Mouse (Mus musculus) liver, embryonic 14.5 days (tissue): ENCODE measurements around the gene Dnajb8. TPM values are rescaled to one million over a fixed set of nuclear protein-coding genes. Genes with fewer than 3 reads are reported as not detected.

Experiments
- ATAC-seq: fragments of 200-750 bp; cut with Nextera tagmentation; 2 replicates; pipeline ENCODE4 v1.8.0; 2017; ENCODE audit warnings: moderate number of reproducible peaks, mild to moderate bottlenecking, moderate library complexity; ENCODE audit not compliant: insufficient read depth
- DNase-seq, 3 experiments: peaks; one replicate each; pipeline ENCODE4 v3.0.0-alpha.2; 2012 to 2013; ENCODE audit warnings: low read depth in 3 of 3, low spot score in 3 of 3
- H3K27ac ChIP-seq: fragments of 300-500 bp; sonication (generic); 2 replicates; pipeline ENCODE4 v1.5.1; 2014; ENCODE audit warnings: moderate library complexity, mild to moderate bottlenecking, control low read depth, inconsistent platforms
- H3K27me3 ChIP-seq: fragments of 300-500 bp; sonication (generic); 2 replicates; pipeline ENCODE4 v1.6.1; 2014; ENCODE audit warnings: mild to moderate bottlenecking, low read length, moderate library complexity; ENCODE audit not compliant: control insufficient read depth, insufficient read depth
- H3K36me3 ChIP-seq: fragments of 300-500 bp; sonication (generic); replicated peaks from 2 replicates; pipeline ENCODE4 v1.6.1; 2014; ENCODE audit warnings: low read depth; ENCODE audit not compliant: control insufficient read depth, insufficient read depth
- H3K4me1 ChIP-seq, 2 experiments: fragments of 200-500 bp in 1 of 2; fragments of 300-500 bp in 1 of 2; sonication (generic) in 1 of 2; replicated peaks; 2 replicates each; pipeline ENCODE4 v1.6.1; 2012 to 2014; ENCODE audit warnings: antibody characterized with exemption in 1 of 2, inconsistent platforms in 1 of 2, low read length in 1 of 2; ENCODE audit not compliant: control insufficient read depth in 2 of 2, insufficient read depth in 2 of 2
- H3K4me2 ChIP-seq: fragments of 300-500 bp; sonication (generic); 2 replicates; pipeline ENCODE4 v1.6.1; 2014; ENCODE audit warnings: low read depth, mild to moderate bottlenecking, control low read depth, moderate library complexity
- H3K4me3 ChIP-seq, 2 experiments: fragments of 200-500 bp in 1 of 2; fragments of 300-500 bp in 1 of 2; sonication (generic) in 1 of 2; 2 replicates each; pipeline ENCODE4 v1.5.1; 2012 to 2014; ENCODE audit warnings: low read depth in 2 of 2, low read length in 2 of 2, mild to moderate bottlenecking in 2 of 2, control low read depth in 1 of 2, inconsistent platforms in 1 of 2, moderate library complexity in 1 of 2; ENCODE audit not compliant: insufficient read depth in 1 of 2
- H3K9ac ChIP-seq: fragments of 300-500 bp; sonication (generic); replicated peaks from 2 replicates; pipeline ENCODE4 v1.6.1; 2014; ENCODE audit warnings: mild to moderate bottlenecking, control low read depth, moderate library complexity
- H3K9me3 ChIP-seq: fragments of 300-500 bp; sonication (generic); 2 replicates; pipeline ENCODE4 v1.6.1; 2016; ENCODE audit warnings: low read length, mixed read lengths; ENCODE audit not compliant: control insufficient read depth
- CTCF ChIP-seq: IDR thresholded peaks from 2 replicates; pipeline ENCODE4 v1.5.1; 2016; ENCODE audit warnings: antibody characterized with exemption, low read depth, control low read depth
- EP300 ChIP-seq: IDR thresholded peaks from 2 replicates; pipeline ENCODE4 v1.6.1; 2016; ENCODE audit warnings: antibody characterized with exemption, low read depth
- WGBS: fragments of 180-500 bp; shearing (Covaris S2); extraction: QIAGEN DNeasy Blood & Tissue Kit; methylation state at CpG from one replicate; pipeline ENCODE4 v1.1.7; 2014; ENCODE audit not compliant: insufficient replicate concordance; 5-methylcytosine and 5-hydroxymethylcytosine counted together
- polyA plus RNA-seq, 2 experiments: library from polyadenylated mRNA; depleted of rRNA in 1 of 2; stranded (reverse) in 1 of 2; unstranded in 1 of 2; fragments of >200 nt; fragmentation: Nextera tagmentation in 1 of 2; extraction: Ambion mirVana in 1 of 2; gene quantifications; 2 replicates each; pipeline versions ENCODE4 v1.2.1 to v1.2.3; 2012 to 2014

Dnajb8 gene
- polyA plus RNA-seq, 2 experiments, result not detected

DNA sequence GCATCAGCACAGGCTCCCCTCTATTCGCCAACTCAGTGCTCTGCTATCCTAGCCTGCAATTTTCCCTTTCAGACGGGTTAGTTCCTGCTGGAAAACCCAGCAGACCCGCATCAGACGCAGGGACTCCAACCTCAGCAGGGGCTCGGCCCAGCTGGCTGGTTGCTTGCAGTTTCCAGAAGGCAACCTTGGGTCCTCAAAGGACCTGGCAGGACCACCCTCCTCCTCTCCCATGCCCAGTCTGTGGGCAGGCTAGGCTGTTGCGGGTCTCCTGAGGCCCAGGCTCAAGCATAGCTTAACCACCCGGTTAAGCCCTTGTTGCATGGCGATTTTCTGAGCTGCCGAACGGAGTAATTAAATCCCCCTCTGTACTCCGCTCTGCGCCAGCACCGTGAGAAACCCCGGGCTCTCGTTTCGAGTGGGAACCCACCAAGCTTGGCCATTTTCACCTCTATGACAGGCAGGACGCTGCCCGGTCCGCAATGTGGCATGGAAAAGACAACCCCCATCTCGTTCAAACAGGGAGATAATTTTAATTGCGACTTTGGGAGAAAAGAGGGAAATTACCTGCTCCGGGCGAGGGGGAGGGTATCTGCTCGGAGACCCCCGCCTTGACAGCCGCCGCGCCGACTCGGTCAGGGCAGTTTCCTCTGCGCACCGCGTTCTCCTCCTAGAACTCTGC, 25.9 kb upstream of the Dnajb8 start:
- Histone ChIP-seq H3K4me3 (peak overlapping the region in 1 of 2 experiments; percentile 27; a peak in 2 of 4 replicates), H3K4me1 (0 out of 4 replicates have a peak, but pooled peaks cover 0 to 3% of the 10 kb centered on the region in 2 experiments), H3K4me2 (peak overlapping the region; percentile 62), H3K27me3 (peaks cover 99% of the 10 kb centered on the region), H3K36me3 (no peaks in the 10 kb centered on the region), H3K9me3 (no peaks in the 10 kb centered on the region), H3K27ac (no peak overlapping the region), H3K9ac (no peak overlapping the region)
- TF ChIP-seq CTCF, result no peak
- TF ChIP-seq EP300, result no peak
- 13% methylated on average over 33 of the region's 33 CpGs for WGBS
- ATAC-seq (no peak), DNase-seq (no peak)

DNA sequence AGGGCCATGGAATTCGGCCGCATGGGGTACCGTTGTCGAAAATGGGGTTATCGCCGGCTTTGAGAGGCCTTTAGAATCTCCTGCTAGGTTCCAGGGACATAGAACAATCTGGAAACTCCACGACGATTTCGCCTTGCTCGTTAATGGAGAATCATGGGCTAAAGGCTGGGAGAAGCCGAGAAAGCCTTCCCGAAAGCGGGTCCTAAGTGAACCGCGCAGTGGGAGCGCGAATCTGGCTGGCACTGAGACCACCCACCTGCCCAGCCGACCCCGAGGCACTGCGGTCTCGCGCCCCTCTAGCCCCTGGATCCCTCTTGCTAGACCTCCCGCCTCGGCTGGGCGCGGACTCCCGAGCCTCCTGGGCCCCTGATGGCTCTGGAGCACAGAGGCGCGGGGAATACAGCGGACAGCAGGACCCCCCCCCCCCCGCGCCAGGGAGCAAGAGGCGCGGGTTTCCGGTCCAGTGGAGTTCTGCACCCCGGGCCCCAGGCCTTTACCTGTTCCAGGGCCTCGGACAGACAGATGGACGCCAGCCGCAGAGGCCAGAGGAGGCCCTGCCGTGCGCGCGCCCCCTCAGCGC, 25.2 kb upstream of the Dnajb8 start:
- Histone ChIP-seq H3K4me1 (0 out of 4 replicates have a peak, but pooled peaks cover 0 to 3% of the 10 kb centered on the region in 2 experiments), H3K9ac (no peak overlapping the region), H3K9me3 (no peaks in the 10 kb centered on the region), H3K4me3 (peak overlapping the region; percentile 27 to 45), H3K27me3 (peaks cover 100% of the 10 kb centered on the region), H3K27ac (no peak overlapping the region), H3K36me3 (no peaks in the 10 kb centered on the region), H3K4me2 (peak overlapping the region; percentile 62)
- no peak for DNase-seq
- TF ChIP-seq EP300, result no peak
- no peak for TF ChIP-seq CTCF
- no peak for ATAC-seq
- WGBS, result under 1% methylated on average over 43 of the region's 44 CpGs

DNA sequence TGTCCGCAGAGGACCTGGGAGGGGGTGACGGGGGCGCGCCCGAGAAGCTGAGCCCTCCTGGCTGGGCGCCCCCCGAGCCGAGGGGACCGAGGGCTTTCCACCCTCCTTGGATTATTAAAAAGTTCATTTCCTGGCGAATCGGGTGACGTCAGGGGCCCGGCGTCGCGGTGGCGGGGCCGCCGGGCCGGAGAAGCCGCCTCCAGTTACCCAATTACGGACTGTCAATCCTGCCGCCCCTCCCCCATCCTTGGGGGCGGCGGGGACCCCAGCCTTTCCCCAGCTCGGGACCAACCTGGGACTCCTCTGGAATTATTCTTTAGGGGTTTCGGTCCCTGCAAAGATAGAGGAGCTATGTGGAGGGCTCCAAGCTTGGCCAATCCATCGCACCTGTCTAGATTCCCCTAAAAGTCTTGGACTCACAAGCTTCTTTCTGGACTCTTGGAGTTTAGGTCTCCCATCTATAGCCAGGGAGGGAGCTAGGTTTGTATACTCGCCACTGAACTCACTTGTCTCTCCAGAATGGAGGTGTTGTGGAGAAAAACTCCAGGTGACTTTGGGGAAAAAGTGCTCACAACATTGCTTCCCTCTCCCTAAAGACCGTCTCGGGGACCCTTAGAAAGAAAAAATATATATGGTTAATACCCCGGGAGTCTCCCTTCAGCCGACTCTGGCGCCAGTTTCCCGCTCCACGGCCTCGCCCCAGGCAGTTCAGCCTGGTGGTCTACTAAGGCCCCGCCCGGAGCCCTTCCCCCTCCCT, 24.6 kb upstream of the Dnajb8 start:
- DNase-seq, result no peak
- H3K27ac ChIP-seq, result no peak overlapping the region
- H3K4me3 ChIP-seq, result peak overlapping the region; percentile 4 to 45; a peak in 3 of 4 replicates
- peaks cover 100% of the 10 kb centered on the region for H3K27me3 ChIP-seq
- no peak overlapping the region for H3K9ac ChIP-seq
- H3K36me3 ChIP-seq, result no peaks in the 10 kb centered on the region
- H3K4me2 ChIP-seq, result peak overlapping the region; percentile 62
- H3K4me1 ChIP-seq, result no peaks in the 10 kb centered on the region
- WGBS, result under 1% methylated on average over 39 of the region's 39 CpGs
- no peaks in the 10 kb centered on the region for H3K9me3 ChIP-seq
- TF ChIP-seq CTCF (no peak), EP300 (no peak)
- no peak for ATAC-seq

DNA sequence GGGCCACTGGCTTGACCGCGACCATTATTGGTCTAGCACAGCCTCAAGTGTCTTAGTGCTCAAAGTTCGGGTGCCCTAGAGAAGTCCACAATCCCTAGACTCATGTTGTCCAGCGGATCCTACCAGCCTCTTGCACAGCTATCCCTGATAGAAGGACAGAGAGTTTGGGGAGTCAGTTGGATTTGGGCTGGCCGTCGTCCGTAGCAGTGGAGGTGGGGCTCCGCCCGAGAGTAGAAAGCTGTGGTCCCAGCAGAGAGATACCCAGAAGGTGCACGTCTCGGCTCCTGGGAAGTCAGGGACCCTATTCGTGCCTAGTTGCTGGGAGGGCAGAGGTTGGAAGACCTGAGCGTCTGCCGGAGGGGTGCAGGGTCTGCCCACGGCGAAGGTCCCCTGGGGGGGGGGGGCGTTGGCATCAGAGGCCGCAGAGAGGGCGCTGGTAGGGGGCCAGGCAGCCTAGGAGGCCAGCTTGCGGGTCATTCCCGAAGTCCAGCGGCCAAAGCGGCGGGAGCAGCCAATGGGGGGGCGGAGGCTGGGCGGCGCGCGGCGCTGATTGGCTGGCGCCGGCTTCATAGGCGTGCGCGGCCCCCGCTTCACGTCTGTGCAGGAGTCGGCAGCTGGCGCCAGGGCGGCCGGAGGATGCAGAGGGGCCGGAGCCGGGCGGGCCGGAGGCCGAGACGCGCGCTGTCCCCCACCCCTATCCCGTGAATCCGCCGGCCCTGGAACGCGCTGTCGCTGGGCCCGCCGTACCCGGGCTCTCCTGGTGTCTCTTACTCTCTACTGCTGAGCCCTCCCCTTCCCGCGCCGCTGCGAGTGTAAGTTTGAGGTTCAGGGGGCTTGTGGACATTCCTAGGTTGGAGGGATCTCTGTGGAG, 23.8 kb upstream of the Dnajb8 start:
- Histone ChIP-seq H3K36me3 (no peaks in the 10 kb centered on the region), H3K27me3 (peaks cover 92% of the 10 kb centered on the region), H3K4me3 (peak overlapping the region; percentile 44 to 52), H3K27ac (no peak overlapping the region), H3K4me2 (peak overlapping the region; percentile 62), H3K9ac (no peak overlapping the region), H3K4me1 (no peaks in the 10 kb centered on the region), H3K9me3 (no peaks in the 10 kb centered on the region)
- ATAC-seq (peak; percentile 54; the same call in 1 of the 2 replicates), DNase-seq (peak in 1 of 3 experiments; percentile 17)
- under 1% methylated on average over 52 of the region's 62 CpGs for whole genome bisulfite sequencing
- TF ChIP-seq CTCF (no peak), EP300 (no peak)
